Mouse (Mus musculus) left cerebral cortex, adult 9 months (tissue): ENCODE results near the gene Brd3.
"Not testable (repeated sequence)": the region's sequence is repeated elsewhere in the genome, so short reads cannot be mapped to it uniquely, and the experiment has no call there.

ENCODE experiments used
- DNase-seq, 2 experiments: peaks; one replicate each; pipeline ENCODE4 v3.0.0; 2022; ENCODE audit warnings: low spot score in 2 of 2

Brd3 gene

DNA sequence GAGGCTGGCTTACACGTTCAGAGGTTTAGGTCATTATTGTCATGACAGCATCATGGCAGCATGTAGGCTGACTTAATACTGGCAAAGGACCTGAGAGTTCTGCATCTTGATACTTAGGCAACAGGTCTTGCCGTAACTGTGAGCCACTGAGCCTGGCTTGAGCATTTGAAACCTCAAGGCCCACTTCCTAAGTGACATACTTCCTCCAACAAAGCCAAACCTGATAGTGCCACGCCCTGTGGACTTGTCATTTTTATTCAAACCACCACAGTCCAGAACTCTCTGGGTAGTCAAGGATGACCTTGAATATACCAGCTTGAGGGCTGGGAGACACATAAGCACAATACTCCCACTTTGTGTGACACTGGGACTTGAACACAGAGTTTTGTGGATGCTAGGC, 5.4 kb upstream of the Brd3 start:
- no peak for DNase-seq

DNA sequence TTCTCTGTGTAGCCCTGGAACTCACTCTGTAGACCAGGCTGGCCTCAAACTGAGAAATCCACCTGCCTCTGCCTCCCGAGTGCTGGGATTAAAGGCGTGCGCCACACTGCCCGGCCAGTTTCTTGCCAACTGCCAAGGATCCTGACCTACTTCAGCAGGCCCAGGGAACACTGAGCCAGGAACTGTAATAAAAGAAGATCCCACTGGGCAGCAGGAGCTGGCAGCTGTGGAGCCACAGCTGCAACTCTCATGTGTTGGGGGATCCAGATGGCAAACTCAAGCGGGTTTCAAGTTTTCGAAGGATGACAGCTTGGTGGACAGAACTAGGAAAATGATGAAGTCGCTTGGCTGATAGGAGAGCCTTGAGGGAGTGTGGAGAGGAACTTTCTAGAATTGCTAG, 3.2 kb upstream of the Brd3 start:
- DNase-seq: no peak

DNA sequence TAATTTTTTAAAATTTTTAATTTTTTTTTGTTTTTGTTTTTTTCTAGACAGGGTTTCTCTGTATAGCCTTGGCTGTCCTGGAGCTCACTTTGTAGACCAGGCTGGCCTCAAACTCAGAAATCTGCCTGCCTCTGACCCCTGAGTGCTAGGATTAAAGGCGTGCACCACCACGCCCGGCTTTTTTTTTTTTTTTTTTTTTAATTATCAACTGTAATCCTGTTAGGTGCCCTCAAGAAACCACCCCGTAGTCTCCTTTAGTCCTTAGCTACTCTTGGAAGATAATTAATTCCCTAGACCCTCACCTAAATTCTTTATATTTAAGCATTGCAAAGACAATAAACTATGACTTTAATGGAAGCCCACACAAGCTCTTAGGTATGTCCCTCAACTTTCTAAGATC, 804 bp downstream of the Brd3 start:
- not testable (repeated sequence) for DNase-seq

DNA sequence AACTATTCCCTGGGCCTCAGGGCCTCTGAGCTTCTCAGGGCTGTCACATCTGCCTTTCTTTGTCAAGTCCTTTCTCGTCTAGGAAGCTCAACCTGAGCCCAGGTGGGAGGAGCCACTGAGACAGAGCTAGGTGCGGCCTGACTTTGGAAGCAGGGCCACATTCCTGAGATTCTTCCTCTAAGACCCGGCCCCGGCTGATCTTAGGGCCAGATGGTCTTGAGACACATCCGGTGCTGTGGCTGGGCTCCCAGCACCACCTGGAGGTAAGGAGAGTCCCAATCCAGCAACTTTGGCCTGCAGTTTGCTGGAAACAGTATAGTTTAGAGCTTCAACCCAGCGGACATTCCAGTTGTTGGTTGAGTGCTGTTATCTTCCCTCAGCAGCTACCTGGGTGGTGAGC, 1.9 kb downstream of the Brd3 start:
- no peak for DNase-seq

DNA sequence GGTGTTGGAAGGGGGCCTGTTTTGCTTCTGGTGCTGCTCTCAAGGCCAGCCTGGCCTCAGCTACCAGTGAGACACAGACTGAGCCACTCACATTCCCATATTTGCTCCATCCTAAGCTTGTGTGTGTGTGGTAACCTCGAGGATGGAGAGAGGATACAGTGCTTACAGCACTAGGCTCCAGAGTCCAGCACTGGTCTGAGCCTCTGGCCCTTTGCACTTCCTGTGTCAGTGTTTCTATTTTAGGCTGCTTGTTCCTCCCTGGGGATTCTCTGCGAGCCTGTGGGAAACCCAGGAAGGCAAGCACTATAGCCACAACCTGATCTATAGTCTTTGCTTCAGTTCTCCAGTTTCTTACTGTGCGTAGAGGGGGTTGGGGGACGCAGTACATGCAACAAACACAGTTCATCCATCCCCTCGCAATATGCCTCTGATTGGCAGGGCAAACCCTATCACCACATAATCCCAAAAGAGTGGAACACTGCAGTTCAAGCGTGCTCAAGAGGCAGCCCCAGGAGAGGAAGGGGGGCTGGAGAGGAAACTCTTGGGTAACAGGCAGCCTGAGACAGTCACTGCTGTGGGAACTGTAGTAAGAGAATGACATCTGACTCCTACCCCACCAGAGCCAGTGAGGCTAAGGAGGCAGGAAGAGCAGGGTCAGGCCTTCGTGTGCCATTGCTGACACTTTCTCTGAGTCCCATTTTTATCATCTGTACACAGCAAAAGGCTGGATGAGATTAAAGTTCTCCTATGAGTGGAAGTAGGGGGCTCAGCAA, 3.2 kb downstream of the Brd3 start:
- DNase-seq: no peak

DNA sequence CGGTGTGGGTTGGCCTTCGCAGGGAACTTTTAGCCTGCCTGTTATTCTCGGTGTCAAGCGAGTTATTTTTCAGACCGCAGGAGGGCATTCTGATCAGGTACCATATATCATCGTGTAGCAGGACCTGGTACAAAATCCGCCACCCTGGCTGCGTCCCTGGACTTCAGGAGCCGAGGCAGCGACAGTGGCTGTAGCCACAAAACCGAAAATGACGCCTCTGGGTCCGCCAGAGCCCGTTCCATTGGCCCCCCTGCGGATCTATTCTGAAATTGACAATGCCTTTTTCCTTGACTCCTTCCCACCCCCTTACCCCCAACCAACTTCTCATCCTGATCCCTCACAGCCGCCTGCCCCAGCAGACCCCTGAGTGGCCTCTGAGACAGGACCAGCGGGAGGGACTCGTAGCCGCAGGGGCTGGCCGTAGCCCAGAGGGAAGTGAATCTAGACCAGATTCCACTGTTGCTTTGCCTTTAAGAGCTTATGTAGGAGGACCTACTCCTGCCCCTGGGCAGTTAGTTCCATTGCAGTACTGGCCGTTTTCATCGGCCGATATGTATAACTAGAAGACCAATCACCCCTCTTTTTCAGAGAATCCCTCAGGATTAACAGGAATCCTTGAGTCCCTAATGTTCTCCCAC, 11.0 kb downstream of the Brd3 start:
- no peak for DNase-seq

DNA sequence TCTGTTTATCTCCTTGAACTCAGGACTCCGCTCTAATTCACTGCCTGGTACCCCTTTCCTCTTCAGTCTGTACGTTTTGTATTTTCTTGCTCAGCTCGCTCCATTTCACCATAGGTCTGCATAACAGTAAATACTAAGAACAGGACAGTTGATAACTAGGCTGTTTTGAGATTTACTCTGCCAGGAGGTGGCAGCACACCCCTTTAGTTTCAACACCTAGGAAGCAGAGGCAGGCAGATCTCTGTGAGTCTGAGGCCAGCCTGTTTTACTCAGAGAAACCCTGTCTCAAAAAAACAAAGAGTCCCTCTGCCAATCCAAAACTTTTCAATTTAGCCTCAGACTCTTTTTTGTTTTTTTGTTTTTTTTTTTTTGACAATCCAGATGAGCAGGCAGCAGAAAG, 13.5 kb downstream of the Brd3 start:
- no peak for DNase-seq

DNA sequence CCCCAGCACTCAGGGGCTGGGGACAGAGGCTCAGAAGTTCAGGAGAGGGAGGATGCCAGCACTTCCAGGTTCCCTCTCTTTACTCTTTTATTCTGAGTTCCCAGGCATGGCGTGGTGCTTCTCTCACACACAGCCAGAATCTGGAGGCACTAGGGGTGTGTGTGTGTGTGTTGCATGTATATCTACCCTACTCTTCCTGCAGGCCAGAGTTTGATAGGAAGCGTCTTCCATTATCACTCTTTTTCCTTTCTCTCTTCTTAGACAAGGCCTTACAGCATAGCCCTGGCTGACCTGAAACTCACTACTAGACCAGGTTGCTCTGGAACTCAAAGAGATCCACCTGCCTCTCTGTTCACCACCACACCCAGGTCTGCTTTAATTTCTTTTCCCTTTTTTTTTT, 16.5 kb downstream of the Brd3 start:
- no peak for DNase-seq

DNA sequence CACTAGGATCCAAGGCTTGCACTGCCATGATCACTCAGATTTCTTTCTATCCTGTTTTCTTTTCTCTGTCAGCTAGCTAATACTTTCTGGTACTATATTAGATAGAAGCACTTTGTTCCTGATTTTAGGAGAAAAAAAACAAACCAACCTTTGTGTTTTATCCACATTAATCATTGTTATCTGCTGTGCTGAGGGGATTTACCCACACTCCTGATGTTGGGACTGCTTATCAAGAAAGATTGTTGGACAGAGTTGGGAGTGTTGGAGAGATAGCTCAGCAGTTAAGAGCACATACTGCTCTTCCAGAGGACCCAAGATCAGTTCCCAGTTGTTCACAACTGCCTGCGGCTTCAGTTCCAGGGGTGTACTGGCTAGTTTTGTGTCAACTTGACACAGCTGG, 19.1 kb downstream of the Brd3 start:
- no peak for DNase-seq

DNA sequence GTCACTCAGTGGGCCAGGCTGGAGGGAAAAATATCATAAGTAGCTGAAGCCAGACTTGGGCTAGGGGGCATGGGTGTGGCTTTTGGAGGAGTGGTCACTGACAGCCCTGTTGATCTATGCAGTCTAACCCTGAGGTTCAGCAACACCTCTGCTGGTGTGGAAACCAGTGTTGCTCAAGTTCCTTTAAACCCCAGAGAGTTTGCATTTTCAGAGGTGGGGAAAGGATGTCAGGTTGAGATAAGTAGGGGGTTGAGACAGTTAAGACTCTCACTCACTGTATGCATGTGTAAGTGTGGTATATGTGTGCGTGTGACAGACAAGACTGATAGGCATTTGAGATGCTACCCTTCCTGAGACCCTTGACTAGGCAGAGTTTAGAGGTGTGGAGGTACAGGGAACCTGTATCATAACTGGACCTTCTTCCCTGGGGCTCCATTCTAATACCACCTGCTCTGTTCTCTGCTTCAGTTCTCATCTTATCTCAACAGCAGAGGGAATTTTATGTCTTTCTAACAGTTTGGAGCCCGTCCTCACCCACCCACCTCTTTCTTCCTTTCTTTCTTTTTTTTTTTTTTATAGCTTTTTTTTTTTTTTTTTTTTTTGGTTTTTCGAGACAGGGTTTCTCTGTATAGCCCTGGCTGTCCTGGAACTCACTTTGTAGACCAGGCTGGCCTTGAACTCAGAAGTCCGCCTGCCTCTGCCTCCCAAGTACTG, 20.0 kb downstream of the Brd3 start:
- no peak for DNase-seq

DNA sequence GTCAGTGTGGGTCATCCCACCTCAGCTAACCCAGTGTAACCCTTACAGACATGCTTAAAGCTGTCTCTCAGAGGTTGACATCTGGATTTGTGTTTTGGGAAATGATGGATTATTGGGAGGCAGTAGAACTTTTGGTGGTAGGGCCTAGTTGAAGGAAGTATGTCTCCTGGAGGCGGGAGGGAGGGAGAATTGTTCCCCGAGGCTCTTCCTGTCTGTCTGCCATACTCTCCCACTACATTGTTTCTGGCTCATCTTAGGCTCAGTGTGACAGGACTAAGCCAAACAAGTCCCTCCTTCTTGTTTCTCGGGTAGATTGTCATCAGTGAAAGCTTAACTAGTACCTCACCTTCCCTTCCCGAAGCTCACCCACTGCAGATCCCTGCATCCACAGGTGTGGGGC, 20.7 kb downstream of the Brd3 start:
- no peak for DNase-seq

DNA sequence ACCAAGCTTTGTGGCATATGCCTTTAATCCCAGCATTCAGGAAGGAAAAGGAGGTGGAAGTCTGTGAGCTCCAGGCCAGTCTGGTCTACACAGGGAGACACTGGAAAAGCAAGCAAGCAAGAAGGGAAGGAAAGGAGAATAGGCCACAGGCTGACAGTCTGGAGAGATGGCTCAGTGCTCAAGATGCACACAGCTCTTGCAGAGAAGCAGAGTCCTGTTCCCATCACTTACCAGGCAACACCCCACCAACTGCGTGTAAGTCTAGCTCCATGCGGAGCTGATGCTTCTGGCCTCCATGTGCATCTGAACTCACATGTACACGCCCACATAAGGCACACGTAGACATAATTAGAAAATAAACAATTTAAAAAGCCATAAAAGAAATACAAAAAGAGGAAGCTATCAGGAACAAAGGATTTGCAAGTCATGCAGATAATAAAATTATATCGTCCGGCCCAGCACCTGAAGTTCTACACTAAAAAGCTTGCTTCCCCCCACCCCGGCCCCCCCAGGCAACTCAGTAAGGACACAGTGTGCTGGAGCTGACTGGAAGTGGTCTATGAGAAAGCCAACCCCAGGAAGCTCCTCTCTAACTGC, 25.1 kb downstream of the Brd3 start:
- DNase-seq: no peak

DNA sequence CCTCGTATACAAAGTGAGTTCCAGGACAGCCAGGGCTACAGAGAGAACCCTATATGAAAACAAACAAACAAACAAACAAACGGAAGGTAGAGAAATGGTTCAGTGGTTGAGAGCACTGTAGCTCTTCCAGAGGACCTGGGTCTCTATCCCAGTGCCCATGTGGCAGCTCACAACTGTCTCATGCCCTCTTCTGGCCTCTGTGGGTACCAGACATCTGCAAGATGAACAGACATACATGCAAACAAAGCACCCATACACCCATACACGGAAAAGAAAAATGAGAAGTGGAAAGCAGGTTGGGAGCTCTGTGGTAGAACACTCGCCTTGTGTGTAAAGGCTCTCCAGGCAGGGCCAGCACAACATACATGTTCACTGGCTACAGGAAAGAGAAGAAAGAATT, 27.1 kb downstream of the Brd3 start:
- no peak for DNase-seq

DNA sequence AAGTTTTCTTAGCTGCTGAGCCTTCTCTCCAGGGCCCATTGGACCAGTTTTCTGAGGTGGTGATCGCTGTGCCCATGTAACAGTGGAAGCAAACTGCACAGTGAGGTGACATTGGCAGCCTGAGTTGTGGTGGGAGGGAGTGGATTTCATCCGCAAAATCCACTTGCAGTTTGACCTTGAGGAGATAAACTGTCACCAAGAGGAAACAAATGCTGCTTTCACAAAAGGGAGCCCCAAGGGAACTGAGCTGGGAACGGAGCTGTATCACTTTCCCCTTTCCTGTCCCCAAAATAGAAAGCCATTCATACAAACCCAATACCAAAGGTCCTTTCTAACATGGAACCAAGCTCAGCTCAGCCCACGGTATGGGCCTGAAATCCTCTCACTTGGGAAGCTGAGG, 27.6 kb downstream of the Brd3 start:
- no peak for DNase-seq

DNA sequence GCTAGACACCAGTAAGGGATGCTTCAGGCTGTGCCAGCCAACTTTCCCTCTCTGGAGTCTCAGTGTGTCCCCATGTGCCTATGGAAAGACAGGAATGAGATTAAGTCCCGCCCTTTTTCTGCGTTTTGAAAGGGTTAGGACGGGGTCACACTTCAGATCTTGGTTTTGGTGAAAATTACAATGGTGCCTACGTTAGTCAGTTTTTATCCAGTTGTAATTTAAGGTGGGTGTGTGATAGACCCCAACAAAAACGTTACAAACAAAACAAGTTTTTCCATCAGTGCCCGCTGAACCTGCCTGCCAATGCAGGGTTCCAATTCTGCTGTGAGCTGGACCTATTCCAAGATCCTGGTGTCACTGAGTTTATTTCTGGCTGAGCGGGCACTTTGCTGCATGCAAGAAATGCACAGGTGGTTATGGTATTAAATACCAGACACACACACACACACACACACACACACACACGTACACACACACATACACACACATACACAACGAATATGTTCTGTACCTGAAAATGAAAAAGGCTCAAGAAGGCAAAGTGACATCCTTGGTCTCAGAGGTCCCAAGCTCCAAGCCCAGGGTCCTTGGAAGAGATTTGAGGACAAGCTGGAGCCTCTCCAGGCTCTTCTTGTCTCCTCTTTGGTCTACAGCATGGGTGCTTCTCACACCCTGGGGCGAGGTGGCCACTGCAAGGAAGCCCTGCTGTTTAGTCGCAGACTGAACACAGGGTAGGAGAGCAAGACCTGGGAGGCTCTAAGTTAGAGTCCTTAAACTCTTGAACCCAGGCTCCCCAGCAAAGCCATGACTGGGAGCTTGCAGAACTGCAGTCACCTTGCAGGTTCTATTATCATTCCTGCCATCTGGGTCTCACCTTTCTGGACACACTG, 30.9 kb downstream of the Brd3 start:
- DNase-seq: no peak

DNA sequence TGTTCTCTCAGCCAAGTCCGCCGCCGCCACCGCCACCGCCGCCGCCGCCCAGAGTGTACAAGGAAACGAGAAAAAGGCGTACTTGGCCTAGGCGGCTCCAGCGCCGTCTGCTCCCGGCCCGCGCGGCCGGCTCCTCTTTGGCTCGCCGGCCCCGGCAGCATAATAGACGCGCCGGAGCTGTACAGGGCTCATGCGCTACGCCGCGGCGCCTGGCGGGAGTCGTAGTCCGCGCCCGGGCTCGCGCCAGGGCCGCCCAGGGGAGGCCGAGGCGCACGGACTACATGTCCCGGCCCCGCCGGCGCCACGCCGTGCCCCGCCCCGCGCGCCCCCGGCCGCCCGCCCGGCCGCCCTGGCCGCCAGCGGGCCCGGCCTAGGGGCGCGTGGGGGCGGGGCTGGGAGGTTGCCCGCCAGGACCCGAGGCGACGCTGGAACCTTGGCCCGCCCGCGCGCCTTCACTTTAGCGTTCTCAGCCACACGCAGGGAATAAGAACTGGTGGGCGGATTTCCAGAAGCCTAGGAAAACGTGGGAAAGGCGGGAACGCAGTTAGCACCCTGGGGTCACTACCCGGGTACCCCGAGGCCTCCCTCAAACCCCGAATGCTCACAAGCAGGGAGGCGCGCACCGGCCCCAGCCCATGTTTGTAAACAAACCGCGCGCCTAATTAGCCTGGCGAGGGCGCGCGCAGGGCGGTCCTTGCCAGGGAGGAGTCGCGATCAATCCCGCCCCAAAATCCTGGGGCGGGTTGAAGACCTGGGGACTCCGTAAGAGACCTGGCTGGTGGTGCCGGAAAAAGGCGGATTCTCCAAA, 31.8 kb downstream of the Brd3 start:
- peak; percentile 81 to 91 for DNase-seq

DNA sequence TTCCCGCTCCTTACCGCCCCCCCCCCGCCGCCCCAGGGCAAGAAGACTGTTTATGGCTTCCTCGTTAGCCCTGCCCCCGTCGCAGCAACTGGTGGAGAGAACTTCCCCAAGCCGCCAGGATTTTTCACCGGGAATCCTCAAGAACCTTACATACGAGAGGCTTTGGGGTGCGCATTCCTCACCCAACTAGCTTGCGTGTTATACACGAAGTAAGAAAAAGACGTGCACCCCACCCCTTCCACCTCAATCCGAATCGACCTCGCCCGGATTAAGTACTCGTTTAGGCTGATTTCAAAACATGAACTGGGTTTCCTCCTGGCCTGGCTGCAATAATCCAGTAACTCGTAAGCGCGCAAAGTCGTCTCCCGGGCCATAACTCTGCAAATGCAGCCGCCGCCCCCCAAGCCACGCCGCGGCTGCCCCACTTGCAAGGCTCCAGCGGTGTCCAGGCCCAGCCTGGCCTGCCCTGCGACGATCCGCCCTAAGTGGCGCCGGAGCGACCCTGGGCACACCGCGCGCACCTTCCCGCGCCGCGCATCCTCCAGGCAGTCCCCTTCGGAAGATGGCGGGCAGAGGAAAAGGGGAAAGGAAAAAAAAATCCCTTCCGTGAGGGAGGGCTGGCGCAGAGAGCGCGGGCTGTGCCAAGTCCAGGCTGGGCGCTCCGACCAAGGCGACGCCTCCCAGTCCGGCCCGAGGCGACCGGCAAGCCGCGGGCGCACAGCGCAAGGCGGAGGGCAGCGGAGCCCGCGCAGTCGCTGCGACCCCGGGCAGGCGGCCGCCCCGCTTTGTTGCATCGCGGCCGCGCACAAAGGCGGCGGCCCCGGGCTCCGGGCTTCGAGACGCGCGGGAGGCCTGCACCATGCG, 32.6 kb downstream of the Brd3 start:
- DNase-seq: peak in 1 of 2 experiments; percentile 24

DNA sequence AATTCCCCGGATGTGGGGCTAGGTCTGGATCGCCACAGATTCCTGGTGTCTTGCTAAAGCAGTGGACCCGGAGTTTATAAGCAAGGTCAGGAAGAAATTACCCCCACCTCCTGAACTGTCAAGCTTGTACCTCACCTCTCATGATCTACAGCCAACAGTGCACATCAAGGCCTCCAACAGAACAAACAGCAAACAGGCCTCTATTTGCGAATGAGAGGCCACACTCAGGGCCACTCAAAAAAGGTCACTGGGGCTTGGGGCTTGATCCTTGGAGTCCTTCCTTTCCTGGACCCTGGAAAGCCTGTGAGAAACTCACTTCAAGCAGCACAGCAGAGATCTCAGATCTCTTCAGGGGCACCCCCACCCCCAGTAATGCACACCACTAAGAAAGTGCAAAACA, 33.6 kb downstream of the Brd3 start:
- DNase-seq: no peak

DNA sequence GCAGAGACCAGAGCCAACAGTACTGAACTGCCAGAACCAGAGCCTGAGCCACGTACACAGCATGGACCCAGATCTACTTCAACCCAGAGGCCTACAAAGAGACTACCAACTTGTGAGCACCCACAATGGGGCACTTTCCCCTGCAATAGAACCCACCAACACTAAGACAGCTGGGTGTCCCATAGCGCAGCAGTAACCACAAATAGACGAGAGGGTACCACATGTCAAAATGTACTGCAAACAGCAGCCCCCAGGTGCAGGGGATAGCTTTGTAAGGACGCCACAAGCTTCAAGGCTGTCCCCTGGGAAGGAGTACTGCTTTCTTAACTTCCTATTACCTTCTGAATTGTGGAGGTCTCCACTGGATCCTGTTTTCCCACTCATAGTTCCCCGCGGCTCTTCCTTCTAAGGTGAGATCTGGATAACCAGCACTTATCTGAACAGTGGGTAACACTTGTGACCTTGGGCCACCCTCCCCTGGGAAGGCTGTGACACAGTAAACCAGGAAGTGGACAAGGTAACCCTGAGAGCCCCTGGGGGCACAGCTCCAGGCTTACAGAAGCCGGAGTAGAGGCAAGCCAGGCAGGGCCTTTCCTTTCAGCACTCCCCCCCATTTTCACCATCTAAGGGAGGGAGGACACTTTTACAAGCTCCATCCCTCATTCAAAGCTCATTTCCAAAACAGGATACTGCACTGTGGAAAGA, 34.2 kb downstream of the Brd3 start:
- DNase-seq: no peak
